Mouse (Mus musculus): ENCODE results near the gene Henmt1.

The Henmt1 gene

DNA sequence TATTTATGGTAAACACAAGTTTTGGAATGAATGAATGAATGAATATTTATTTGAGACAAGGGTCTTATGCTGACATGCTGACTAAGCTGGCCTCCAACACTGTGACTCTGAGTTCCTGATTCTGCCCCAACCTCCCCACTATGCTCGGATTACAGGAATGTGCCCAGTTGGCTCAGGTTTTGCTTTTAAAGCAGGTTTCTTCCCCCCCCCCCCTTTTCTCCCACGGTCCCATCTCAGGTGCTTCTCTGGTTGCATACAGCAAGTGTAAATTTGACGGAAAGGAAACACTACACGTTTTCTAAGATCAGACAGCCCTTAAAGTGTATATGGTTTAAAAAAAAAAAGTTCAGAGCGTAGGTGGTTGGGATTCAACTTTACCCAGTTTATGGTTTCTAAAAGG lies at the start of gene Henmt1:
Gene Henmt1 (plus strand): TSS at position 301 of the 400 bp plus-strand sequence.
- in situ Hi-C loops (cut with MboI, MseI), result loop anchor here (10.0 kb wide), 1 partner anchor 915 kb away; no protein-coding TSS in a partner anchor

DNA sequence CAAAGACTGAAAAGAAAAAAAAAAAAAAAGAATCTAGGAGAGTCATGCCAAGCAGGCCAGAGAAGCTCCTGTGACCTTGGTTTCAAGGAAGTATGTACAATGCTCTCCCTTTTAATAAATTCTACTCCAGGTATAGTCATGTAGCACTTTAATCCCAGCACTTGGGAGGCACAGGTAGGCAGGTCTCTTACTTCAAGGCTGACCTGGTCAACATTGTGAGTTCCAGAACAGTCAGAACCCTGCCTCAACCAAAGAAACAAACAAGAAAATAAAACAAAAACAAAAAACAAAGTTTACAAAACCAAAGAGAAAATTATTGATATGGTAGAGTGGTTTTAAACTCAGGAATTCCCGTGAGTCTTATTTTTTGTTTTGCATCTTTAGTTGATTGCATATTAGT lies 49.8 kb upstream of the Henmt1 start, which contains the start of gene Fndc7:
Gene Fndc7 (minus strand): TSS at position 101 of the 400 bp plus-strand sequence.
- in situ Hi-C loops (cut with MboI, MseI), result loop anchor here (5.0 kb wide), 1 partner anchor 38 kb away; no protein-coding TSS in a partner anchor

DNA sequence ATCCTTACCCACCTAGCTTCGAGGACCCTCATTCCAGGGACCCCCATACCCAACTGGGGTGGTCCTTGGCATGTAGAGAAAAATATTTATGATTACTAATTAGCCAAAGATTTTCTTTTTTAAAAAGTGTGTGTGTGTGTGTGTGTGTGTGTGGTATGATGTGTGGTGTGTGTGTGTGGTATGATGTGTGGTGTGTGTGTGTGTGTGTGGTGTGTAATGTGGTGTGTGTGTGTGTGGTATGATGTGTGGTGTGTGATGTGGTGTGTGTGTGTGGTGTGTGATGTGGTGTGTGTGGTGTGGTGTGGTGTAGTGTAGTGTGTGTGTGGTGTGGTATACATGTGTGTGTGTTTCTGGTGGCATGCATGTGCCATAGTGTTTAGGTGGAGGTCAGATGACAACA lies 47.6 kb upstream of the Henmt1 start:
- in situ Hi-C loops (cut with MboI, MseI), result no loop called here

DNA sequence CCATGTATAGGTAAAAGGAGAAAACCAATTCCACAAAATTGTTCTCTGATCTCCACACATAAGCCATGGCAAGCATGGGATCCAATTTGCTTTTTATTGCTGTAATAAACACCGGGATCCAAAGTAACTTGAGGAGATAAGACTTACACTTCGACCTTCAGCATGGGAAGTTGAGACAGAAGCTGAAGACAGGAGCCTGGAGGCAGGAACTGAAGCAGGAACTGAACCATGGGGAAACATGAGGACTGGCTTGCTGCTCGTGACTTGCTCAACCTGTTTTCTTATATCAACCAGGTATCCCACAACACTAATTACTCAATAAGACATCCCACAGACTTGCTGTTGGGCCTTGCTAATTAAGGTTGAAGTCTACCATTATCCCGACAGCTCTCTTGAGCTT lies 46.8 kb upstream of the Henmt1 start:
- in situ Hi-C loops (cut with MboI, MseI), result no loop called here

DNA sequence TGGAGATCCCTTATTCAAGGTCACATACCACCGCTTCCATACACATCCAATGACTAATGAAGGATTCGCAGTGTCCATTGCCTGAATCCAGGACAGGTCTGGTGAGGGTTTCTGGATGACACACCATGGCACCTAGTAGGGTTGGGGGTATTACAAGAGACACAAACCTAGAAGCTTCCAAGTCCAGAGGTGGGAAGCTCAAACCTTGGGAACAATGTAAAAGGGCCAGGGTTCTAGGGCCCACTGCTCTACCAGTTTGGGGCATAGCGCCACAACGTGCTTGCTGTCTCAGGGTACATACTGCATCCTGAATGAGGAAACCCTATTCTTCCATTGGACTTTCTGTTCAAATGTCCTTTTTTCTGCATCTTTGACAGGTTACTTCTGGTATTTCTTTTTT lies 41.0 kb upstream of the Henmt1 start:
- in situ Hi-C loops (cut with MboI, MseI), result no loop called here

DNA sequence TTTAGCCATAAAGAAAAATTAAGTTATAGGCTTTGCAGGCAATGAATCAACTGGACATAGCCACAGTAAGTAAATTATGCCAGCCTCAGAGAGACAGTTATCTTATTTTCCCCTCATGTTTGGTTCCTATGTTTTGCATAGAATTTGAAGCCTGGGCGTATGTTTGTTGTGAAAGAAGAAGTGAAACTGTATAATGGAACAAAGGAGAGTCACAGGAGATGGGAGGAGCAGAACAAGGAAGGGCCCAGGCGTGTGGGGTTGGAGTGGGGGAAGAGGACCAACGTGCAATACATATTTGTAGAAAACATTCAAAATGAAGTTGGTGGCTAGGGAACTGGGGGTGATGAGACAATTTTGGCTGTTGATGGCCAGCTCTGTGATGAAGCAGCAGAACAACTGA lies 39.5 kb upstream of the Henmt1 start:
- in situ Hi-C loops (cut with MboI, MseI), result no loop called here

DNA sequence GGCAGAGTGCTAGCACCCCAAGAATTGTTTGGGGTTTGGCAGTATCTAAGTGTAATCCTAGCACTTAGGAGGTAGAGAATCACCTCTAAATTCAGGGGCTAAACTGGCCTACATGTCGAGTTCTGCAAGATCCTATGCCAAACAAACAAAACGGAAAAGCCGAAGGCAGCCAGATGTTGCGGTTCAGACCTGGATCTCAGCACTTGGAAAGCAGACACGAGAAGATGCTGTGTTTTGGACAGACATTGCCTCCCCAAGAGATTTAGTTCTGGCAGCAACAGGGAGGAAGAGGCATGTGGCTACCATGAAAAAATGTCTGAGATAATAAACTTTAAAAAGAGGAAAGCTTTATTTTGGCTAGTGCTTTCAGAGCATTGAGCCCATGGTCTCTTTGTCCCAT lies 39.0 kb upstream of the Henmt1 start:
- in situ Hi-C loops (cut with MboI, MseI), result no loop called here

DNA sequence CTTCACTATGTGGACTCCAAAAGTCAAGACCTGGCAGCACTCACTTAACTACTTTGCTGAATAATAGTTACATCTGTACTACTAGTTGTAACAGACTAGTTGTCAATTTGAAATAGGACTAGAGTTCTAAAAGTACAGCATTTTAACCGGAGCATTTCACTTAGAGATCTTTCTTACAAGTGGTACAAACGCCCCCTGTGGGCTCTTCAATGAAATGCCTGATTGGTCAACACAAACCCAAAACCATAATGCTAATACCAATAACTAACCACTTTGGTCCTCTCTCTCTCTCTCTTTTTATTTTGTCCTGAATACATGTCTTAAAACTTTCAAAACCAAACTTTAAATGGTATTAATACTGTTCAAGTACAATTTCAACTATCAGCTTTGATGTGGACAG lies 37.6 kb upstream of the Henmt1 start:
- in situ Hi-C loops (cut with MboI, MseI), result no loop called here

DNA sequence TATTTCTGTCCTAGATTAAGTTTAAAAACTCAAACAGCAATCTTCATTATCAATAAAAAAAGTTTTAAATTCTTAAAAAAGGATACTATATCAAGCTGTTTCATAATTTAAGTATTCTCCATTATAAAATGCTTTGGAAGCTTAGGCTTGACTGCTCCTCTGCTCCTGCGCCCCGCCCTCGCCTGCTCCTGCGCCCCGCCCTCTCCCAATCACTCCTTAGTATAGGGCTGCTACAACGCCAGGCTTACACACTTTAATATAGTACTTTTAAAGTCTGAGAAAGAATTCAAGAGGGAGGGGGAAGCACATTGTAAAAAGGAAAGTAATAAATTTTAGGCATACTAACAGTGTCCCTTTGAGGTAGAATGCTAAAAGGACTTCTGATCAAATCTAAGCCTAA lies 36.7 kb upstream of the Henmt1 start:
- in situ Hi-C loops (cut with MboI, MseI), result no loop called here

DNA sequence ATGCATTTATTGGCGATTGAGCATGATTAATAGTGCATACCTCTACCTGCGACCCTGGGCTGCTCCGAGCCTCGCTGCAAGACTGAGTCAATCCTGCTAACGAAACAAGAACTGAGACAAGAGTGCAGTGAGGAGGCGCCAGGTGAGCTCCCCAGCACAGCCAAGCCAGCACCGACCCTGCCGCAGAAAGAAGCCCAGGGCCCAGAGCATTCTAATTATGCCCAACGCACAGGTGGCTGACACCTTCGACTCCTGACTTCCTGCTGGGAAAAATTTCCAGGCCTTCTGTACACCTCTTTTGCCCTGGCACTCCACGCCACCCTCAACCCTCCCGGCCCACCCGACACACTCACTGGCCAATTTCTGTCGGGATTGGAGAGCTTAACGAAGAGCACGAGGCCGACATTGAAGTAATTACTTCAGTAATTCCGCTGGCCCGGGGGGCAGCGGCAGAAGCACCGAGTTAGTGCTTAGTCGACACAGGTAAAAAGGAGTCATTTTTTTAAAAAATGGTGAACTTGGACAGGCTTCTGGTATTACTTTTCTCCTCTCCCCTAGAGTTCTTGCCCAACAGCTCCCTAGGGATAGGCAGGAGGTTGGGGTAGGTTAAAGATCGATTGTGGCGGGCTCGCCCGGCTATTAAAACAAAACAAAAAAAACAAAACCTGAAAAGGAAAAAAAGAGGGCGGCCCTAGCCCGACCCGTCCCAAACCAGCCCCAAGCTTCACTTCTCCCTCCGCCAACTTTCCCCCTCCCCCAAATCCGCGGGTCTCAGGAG lies 29.2 kb upstream of the Henmt1 start:
- in situ Hi-C loops (cut with MboI, MseI), result no loop called here

DNA sequence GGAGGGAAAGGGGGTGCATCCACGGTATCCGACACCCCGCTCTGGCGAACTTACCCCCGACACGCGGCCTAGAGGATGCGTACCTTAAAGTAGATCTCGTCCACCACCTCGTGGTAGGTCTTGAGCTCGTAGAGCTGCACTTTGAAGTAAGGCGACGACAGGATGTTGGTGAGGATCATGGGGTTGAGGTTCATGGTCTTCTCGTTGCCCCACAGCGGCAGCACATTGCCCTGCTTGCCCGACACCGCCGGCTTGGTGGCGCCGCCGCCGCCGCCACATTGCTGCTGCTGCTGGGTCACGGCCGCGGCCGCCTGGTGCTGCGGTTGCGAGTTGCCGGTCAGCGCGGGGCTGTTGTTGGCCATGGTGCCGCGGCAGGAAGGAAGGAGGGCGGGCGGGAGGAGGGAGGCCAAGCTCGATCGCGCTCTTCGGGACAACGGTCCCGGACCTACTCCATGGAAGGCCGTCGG lies 28.6 kb upstream of the Henmt1 start:
- in situ Hi-C loops (cut with MboI, MseI), result no loop called here

DNA sequence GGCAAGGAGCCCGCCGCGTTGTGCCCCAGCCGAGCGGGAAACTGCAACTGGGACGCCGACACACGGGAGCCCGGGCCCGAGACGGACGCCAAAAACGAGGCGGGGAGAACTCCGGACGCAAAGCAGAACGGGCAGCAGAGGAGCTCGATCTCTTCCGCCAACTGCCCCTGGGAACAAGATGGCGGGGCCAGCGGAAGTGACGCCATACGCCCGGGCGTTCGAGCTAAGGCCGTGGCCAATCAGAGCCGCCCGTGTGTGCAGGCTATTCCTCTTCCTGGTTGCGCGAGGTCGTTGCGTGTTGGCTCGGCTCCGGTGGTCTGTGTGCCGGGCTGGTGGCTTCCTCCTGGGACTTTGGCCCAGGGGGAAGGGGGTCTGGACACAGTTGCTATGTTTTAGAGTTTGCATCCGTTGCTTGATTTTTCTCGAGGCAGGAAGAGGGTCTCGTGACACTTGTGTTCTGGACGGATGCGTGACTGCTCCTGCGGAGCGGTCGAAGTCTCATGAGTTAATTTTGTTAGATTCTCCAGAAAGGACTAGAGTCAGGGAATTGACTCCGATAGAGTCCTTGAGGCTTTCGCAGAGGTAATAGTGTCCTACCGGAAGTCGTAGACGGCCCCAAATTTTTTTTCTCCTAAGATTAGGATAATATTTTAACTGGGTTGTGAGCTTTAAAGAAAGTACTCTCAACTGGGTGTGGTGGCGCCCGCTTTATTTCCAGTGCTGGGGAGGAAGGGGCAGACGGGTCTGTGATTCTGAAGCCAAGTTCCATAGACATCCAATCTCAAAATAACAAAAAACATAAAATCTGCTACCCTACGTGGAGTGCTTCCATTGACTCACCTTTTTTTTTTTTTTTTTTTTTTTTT lies 27.9 kb upstream of the Henmt1 start, which contains the start of gene Prpf38b:
Gene Prpf38b (minus strand): TSS at position 180 of the 866 bp plus-strand sequence.
- in situ Hi-C loops (cut with MboI, MseI), result no loop called here

DNA sequence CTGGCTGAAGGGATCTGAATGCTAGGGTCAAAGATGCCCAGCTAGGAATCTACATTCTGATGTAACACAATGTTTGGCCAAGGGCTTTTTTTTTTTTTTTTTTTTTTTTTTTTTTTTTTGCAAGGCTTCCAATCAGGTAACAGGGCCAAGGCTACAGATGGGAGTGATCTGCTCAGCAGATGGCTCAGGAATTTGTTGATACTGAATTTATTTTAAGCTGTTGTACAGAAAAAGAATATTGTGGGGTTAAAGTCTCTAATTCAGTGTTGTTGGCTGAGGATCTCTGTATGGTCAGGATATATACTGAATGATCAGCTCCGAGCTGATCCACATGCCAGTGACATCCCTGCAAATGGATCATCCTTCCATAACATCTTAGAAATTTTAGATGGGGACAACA lies 23.7 kb upstream of the Henmt1 start:
- in situ Hi-C loops (cut with MboI, MseI), result no loop called here

DNA sequence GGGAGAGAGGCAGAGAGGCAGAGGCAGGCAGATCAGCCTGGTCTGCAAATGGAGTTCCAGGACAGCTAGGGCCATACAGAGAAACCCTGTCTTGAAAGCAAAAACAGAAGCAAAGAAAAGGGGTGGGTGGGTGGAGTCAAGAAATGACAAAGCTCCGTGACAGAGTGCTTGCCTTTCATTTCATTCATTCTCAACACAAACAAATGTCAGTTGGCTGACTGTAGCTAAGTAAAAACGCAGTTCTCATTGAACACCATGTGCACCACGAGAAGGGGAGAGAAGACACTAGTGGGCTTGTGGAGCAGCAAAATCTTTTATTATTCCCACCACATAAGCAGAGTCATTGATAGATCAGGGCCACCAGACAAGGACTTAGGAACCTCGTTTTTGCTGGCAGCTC lies 22.8 kb upstream of the Henmt1 start:
- in situ Hi-C loops (cut with MboI, MseI), result no loop called here

DNA sequence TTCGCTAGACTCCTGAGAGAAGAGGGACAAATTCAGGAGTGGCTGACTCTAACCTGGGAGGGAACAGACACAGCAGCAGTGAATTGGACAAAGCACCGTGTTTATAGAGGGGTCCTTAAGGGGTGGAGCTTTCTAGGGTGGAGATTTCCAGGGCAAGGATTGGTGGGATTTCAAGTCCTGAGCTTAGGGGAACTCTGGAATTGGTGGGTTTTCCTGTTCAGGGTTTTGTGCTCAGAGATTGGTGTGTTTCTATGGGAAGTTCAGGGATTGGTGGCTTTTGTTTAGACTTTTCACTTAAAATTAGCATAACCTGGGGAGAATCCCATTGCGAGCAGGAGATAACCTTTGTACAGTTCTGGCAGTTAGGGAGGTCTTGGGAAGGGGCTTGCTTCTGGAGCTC lies 21.7 kb upstream of the Henmt1 start:
- in situ Hi-C loops (cut with MboI, MseI), result no loop called here

DNA sequence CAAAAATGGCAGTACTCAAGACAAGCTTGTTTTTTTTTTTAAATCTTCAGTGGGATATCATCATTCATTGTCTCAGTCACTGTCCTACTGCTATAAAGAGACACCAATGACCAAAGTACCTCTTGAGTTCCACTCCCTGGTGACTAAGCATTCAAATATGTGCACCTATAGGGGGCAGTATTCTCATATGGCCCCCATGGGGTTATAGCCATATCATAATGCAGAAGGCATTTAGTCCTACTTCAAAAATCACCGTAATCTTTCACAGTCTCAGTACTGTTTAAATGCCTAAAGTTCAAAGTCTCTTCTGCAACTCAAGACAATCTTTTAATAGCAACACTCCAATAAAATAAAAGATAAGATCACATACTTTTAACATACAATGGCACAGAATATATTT lies 20.8 kb upstream of the Henmt1 start:
- in situ Hi-C loops (cut with MboI, MseI), result no loop called here

DNA sequence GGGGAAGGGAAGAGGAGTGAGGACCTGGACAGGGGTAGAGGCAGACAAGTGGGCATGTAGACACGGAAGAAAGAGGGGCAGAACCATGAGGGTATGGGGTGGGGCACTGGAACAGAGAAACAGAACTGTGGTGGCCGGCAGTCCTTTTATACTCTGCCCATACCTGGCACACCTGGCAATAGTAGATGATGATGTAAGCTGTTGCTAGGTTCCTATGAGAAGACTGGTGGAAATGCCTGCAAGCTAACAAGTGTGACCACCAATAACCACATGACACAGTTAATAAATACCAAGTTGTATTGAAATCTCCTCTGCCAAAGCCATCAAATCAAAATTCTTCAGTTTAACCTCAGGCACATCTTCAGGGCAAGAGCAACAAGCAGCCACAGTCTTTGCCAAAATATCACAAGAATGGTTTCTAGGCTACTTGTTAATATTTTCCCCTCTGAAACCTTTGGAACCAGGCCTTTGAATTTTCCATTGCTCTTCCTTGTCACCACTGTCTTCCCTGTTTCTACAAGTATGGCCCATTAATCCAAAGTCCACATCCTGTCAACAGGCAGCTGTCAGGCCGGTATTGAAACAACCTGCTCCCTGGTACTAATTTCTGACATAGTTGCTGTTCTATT lies 19.1 kb upstream of the Henmt1 start:
- in situ Hi-C loops (cut with MboI, MseI), result no loop called here

DNA sequence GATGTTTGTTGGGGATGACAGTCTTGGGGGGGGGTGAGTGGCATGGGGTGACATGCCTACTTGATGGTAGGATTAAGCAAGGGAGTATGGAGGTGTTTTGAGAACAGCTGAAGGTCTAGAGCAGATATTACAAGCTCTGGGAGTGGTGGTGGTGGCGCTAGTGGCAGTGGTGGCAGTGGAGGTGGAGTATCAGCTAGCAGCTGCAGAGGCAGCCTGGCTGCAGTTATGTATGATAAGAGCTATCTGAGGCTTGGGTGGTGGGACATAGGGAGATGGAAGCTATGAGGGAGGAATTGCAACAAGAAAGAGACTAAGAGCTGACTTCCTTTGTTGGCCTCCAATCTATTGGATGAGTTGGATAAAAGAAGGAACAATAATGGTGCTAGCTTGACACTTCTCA lies 17.9 kb upstream of the Henmt1 start:
- in situ Hi-C loops (cut with MboI, MseI), result no loop called here

DNA sequence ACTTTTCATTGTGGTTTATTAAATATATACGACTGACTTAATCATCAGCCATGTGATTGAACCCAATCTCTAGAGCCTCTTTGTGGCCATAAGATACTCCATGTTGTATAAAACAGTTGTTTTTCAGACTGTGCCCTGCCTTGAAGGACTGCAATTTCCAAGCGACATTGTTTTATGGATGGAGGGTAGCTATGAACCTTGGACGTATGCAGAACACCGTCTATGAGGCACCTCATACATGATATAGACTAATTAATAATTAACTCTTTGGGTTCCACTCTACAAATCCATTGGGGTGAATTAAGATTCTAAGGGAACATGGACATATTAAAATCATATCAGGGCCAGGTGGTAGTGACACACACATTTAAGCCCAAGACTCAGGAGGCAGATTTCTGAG lies 14.0 kb upstream of the Henmt1 start:
- in situ Hi-C loops (cut with MboI, MseI), result no loop called here

DNA sequence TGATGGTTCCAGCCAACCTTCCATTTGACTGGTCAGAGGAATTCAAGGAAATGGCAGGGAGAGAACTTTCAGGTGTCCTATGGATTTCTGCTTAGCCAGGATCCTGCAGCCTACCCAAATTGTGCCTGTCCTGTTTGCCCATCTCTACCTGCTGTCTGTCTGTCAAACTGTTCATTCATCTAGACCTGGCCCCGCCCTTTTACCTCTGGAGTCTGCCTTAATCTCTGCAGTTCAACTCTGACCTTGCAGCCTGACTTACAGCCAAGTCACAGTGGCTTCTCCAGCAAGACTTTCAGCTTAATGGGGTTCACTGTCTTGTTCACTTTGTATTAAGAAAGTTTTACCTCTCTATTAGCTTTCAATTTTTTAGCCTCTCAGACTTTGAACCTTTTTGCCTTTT lies 13.4 kb upstream of the Henmt1 start:
- in situ Hi-C loops (cut with MboI, MseI), result no loop called here

DNA sequence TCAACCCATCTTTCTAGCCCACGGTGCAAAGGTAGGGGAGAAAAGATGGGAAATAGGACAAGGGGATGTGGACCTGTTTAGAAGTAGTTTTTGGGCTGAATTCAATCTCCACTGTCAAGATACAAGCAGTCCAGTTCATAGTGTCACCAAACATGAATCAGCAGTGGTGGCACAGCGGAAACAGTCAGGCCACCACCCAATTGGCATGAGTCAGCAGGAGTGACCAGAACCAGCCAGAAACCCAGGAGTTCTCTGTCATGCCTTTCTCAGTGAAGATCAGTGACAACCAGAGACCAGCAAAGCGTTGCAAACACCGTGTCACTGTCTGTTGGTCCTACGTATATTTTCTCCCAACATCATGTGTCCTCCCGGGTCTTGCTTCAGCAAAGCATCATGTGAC lies 6.1 kb upstream of the Henmt1 start:
- in situ Hi-C loops (cut with MboI, MseI), result loop anchor here (10.0 kb wide), 1 partner anchor 909 kb away; no protein-coding TSS in a partner anchor

DNA sequence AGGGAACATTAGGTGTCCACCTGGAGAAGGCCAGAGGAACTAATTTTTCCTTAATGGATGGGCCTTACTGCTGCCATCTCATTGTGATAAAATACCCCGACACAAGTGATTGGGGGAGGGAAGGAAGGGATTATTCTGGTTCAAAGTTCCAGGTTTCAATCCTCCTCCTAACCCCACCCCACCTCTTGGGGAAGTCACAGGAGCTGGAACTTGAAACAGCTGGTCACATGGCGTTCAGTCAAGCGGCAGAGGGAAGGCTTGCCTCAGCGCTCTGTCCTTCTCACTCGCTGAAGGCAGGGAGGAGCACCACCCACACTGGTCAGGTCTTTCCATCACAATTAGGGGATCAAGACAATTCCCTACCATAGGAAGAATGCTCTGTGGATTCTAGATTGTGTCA lies 982 bp upstream of the Henmt1 start:
- in situ Hi-C loops (cut with MboI, MseI), result loop anchor here (10.0 kb wide), 1 partner anchor 914 kb away; no protein-coding TSS in a partner anchor
